Mouse (Mus musculus) mature B cell (primary cell): ENCODE measurements around the gene Nrg4.
"Not testable (repeated sequence)": the region's sequence is repeated elsewhere in the genome, so short reads cannot be mapped to it uniquely, and the experiment has no call there.

Experiments
- in situ Hi-C: fragments of 300-500 bp; cut with MboI; formaldehyde crosslinking; loops from 2 replicates; pipeline ENCODE4 v1.14.3; 2019

Gene Nrg4

GRCm38 (mm10) chr9:55250595-55251247 lies 75.9 kb downstream of the Nrg4 start:
- in situ Hi-C loops, result no loop called here

GRCm38 (mm10) chr9:55248465-55248864 lies 78.2 kb downstream of the Nrg4 start:
- in situ Hi-C loops, result no loop called here

- in situ Hi-C loops, result no loop called here
Observed at GRCm38 (mm10) chr9:55246918-55247317, 79.7 kb downstream of the Nrg4 start.

DNA sequence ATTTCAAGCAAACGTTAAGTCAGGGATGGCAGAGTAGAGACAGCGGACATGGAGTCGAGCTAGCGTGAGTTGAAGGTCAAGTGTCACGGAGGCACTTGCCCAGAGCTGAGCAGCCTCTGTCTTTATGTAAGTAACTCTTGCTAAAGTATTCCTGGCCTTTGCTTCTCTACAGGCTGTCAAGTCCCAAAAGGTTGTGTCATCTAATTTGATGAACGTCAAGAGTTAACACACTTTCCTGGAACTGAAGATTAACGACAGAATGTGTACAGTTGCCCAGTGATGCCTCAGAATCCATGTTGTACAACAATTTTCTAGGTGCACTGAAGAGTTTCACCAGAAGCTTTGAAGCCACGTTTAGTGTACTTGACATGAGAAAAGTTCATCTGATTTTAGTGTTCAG lies 80.2 kb downstream of the Nrg4 start:
- in situ Hi-C loops, result no loop called here

DNA sequence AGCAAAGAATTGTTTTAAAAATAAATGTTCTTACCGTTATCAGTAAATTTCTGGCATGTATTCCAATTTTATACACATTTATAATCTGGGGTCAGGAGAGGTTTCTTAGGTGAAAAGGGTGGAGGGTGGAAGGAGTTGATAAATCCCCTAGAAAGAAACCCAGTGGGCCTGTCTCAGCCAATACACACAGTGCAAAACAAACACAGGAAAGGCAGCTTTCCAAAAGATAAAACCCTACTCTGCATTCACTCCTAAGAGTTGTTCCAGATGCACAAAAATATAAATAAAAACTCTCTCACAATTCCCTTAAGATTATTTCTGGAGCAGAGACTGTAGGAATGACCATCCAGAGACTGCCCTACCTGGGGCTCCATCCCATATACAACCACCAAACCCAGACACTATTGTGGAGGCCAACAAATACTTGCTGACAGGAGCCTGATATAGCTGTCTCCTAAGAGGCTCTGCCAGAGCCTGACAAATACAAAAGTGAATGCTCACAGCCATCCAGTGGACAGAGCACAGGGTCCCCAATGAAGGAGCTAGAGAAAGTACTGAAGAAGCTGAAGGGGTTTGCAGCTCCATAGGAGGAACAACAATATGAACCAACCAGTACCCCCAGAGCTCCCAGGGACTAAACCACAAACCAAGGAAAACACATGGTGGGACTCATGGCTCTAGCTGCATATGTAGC lies 81.4 kb downstream of the Nrg4 start:
- in situ Hi-C loops, result not testable (repeated sequence)

DNA sequence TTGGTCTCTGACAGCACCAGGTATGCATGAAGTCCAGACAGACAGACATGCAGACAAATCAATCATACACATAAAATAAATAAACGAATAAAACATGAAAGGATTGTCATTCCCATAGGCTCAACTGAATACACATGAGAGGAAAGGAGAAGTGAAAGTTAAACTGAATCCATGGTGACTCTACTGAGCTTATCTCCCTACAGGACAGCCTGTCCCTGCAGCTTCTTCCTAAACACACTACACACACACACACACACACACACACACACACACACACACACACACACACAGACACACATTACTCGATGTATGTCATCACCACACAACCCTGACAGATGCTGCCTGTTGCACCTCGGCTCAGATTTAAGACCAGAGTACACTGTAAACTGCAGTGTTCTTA lies 82.6 kb downstream of the Nrg4 start:
- in situ Hi-C loops, result no loop called here

GRCm38 (mm10) chr9:55243280-55243679 lies 83.4 kb downstream of the Nrg4 start:
- in situ Hi-C loops, result no loop called here

- in situ Hi-C loops, result no loop called here
Observed at GRCm38 (mm10) chr9:55241863-55242685, 84.6 kb downstream of the Nrg4 start.

- in situ Hi-C loops, result no loop called here
Observed at GRCm38 (mm10) chr9:55240852-55241251, 85.8 kb downstream of the Nrg4 start.

GRCm38 (mm10) chr9:55236235-55237165 lies 90.1 kb downstream of the Nrg4 start:
- in situ Hi-C loops, result no loop called here

GRCm38 (mm10) chr9:55233076-55233475 lies 93.6 kb downstream of the Nrg4 start:
- in situ Hi-C loops, result not testable (repeated sequence)

DNA sequence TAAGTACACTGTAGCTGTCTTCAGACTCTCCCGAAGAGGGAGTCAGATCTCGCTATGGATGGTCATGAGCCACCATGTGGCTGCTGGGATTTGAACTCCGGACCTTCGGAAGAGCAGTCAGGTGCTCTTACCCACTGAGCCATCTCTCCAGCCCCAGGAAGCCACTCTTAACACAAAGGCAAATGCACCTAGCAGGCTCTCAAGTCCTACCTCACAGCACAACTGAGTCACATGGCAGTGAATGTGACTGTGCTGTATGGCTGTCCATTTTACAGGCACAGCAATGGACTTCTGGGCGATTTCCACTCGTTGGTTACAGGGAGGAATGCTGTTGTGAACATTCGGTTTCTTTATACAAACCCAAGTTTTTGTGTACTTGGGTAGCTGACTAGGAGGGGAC lies 94.1 kb downstream of the Nrg4 start:
- in situ Hi-C loops, result no loop called here

DNA sequence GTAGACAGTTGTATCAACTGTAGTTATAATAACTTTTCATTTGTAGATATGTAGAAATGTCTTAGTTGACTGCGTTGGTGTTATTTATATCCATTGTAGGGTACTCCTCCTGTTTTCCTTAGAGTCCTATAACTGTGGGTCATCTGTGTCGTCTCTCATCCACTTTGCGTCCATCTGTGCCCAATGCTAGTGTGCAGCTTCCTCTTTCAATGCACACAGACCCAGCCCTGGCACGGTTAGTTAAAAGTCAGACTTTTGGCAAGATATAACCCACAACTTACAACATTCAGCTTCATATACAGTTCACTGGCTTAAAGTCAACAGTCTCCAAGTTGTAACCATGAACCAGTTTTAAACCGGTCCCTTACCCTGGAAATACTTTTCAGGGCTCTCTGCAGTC lies 94.5 kb downstream of the Nrg4 start:
- in situ Hi-C loops, result no loop called here

GRCm38 (mm10) chr9:55231544-55231943 lies 95.1 kb downstream of the Nrg4 start:
- in situ Hi-C loops, result no loop called here

DNA sequence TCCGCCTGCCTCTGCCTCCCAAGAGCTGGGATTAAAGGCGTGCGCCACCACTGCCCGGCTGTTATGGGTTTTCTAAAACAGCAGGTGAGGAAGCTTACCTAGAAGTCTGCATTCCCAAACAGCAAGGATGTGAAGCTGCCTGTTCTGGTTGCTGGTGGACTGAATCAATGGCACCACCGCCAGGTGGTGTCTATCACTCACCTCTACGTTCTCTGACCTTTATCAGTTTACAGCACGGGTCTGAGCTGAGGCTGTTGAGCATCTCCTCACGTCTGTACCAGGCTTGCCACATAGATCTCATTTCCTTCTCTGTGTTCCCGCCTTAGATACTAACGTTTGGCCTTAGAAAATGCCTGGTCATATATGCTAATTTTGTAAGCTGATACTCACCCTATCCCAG lies 97.6 kb downstream of the Nrg4 start:
- in situ Hi-C loops, result no loop called here

DNA sequence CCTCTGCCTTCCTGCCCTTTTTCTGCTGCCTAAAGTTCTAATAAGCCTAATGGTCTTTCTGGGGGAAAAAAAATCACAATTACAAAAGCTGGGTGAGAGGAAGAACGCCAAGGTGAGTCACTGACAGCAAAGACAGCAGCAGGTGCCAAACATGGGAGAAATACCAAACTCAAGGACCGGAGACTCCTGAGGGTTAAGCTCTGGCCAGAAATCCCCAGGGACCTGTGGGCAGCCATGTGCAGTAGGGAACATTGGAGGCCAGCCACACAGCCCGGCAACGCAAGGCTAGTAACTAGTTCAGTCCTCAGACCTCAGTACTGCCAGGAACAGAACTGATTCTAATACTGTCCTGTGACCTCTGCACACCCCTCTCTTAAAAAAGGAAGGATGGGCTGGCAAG lies 98.5 kb downstream of the Nrg4 start:
- in situ Hi-C loops, result no loop called here

DNA sequence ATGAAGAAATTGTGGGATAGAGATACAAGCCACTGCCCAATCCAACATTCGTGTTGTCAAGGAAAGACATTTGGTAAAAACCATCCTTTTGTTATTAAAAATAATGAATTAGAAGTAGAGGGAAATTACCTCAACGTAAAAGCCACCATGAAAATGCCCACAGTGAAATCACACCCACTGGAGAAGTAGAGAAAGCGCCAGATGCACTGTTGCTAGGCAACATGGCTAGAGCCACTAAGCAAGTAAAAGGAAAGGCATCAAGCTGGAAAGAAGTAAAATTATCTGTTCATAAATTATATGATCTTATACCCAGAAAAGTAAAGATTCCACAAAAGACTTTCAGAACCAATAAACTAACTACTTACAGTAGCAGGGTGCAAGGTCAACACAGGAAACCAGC lies 100.4 kb downstream of the Nrg4 start:
- in situ Hi-C loops, result no loop called here

GRCm38 (mm10) chr9:55225165-55225737 lies 101.4 kb downstream of the Nrg4 start:
- in situ Hi-C loops, result no loop called here

GRCm38 (mm10) chr9:55217381-55217780 lies 109.3 kb downstream of the Nrg4 start:
- in situ Hi-C loops, result no loop called here

DNA sequence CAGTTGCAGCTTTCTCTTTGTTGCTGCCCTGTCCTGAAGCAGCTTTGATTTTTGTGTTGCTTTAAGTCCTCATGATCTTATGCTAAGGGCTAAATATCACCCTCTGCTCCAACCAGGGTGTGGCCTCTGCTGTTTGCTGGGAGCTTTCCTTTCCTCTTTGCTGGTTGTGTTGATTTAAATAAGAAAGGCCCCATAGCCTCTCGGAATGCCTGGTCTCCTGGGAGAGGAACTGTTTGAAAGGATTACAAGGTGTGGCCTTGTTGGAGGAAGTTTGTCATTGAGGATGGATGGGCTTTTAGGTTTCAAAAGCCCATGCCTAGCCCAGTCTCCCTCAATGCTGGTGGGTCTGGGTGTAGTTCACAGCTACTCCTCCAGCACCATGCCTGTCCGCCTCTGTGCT lies 110.6 kb downstream of the Nrg4 start:
- in situ Hi-C loops, result no loop called here

- in situ Hi-C loops, result no loop called here
Observed at GRCm38 (mm10) chr9:55215648-55216047, 111.0 kb downstream of the Nrg4 start.
